Mouse (Mus musculus) liver, embryonic 14.5 days (tissue): ENCODE data around the gene Sgip1. TPM values are rescaled to one million over a fixed set of nuclear protein-coding genes. Genes with fewer than 3 reads are reported as not detected.

Experiments used
- ATAC-seq: fragments of 200-750 bp; cut with Nextera tagmentation; 2 replicates; pipeline ENCODE4 v1.8.0; 2017; ENCODE audit warnings: moderate number of reproducible peaks, mild to moderate bottlenecking, moderate library complexity; ENCODE audit not compliant: insufficient read depth
- DNase-seq, 3 experiments: peaks; one replicate each; pipeline ENCODE4 v3.0.0-alpha.2; 2012 to 2013; ENCODE audit warnings: low read depth in 3 of 3, low spot score in 3 of 3
- H3K27ac ChIP-seq: fragments of 300-500 bp; sonication (generic); 2 replicates; pipeline ENCODE4 v1.5.1; 2014; ENCODE audit warnings: moderate library complexity, mild to moderate bottlenecking, control low read depth, inconsistent platforms
- H3K27me3 ChIP-seq: fragments of 300-500 bp; sonication (generic); 2 replicates; pipeline ENCODE4 v1.6.1; 2014; ENCODE audit warnings: mild to moderate bottlenecking, low read length, moderate library complexity; ENCODE audit not compliant: control insufficient read depth, insufficient read depth
- H3K36me3 ChIP-seq: fragments of 300-500 bp; sonication (generic); replicated peaks from 2 replicates; pipeline ENCODE4 v1.6.1; 2014; ENCODE audit warnings: low read depth; ENCODE audit not compliant: control insufficient read depth, insufficient read depth
- H3K4me1 ChIP-seq, 2 experiments: fragments of 200-500 bp in 1 of 2; fragments of 300-500 bp in 1 of 2; sonication (generic) in 1 of 2; replicated peaks; 2 replicates each; pipeline ENCODE4 v1.6.1; 2012 to 2014; ENCODE audit warnings: antibody characterized with exemption in 1 of 2, inconsistent platforms in 1 of 2, low read length in 1 of 2; ENCODE audit not compliant: control insufficient read depth in 2 of 2, insufficient read depth in 2 of 2
- H3K4me2 ChIP-seq: fragments of 300-500 bp; sonication (generic); 2 replicates; pipeline ENCODE4 v1.6.1; 2014; ENCODE audit warnings: low read depth, mild to moderate bottlenecking, control low read depth, moderate library complexity
- H3K4me3 ChIP-seq, 2 experiments: fragments of 200-500 bp in 1 of 2; fragments of 300-500 bp in 1 of 2; sonication (generic) in 1 of 2; 2 replicates each; pipeline ENCODE4 v1.5.1; 2012 to 2014; ENCODE audit warnings: low read depth in 2 of 2, low read length in 2 of 2, mild to moderate bottlenecking in 2 of 2, control low read depth in 1 of 2, inconsistent platforms in 1 of 2, moderate library complexity in 1 of 2; ENCODE audit not compliant: insufficient read depth in 1 of 2
- H3K9ac ChIP-seq: fragments of 300-500 bp; sonication (generic); replicated peaks from 2 replicates; pipeline ENCODE4 v1.6.1; 2014; ENCODE audit warnings: mild to moderate bottlenecking, control low read depth, moderate library complexity
- H3K9me3 ChIP-seq: fragments of 300-500 bp; sonication (generic); 2 replicates; pipeline ENCODE4 v1.6.1; 2016; ENCODE audit warnings: low read length, mixed read lengths; ENCODE audit not compliant: control insufficient read depth
- CTCF ChIP-seq: IDR thresholded peaks from 2 replicates; pipeline ENCODE4 v1.5.1; 2016; ENCODE audit warnings: antibody characterized with exemption, low read depth, control low read depth
- EP300 ChIP-seq: IDR thresholded peaks from 2 replicates; pipeline ENCODE4 v1.6.1; 2016; ENCODE audit warnings: antibody characterized with exemption, low read depth
- WGBS: fragments of 180-500 bp; shearing (Covaris S2); extraction: QIAGEN DNeasy Blood & Tissue Kit; methylation state at CpG from one replicate; pipeline ENCODE4 v1.1.7; 2014; ENCODE audit not compliant: insufficient replicate concordance; 5-methylcytosine and 5-hydroxymethylcytosine counted together
- polyA plus RNA-seq, 2 experiments: library from polyadenylated mRNA; depleted of rRNA in 1 of 2; stranded (reverse) in 1 of 2; unstranded in 1 of 2; fragments of >200 nt; fragmentation: Nextera tagmentation in 1 of 2; extraction: Ambion mirVana in 1 of 2; gene quantifications; 2 replicates each; pipeline versions ENCODE4 v1.2.1 to v1.2.3; 2012 to 2014

Gene Sgip1
- polyA plus RNA-seq, 2 experiments = 0.10 to 0.32 TPM

GRCm38 (mm10) chr4:102918191-102918590 lies 177.1 kb downstream of the Sgip1 start:
- Histone ChIP-seq H3K9ac (no peak overlapping the region), H3K4me2 (no peak overlapping the region), H3K36me3 (no peaks in the 10 kb centered on the region), H3K4me3 (no peak overlapping the region), H3K9me3 (no peaks in the 10 kb centered on the region), H3K27ac (no peak overlapping the region), H3K4me1 (no peaks in the 10 kb centered on the region), H3K27me3 (no peaks in the 10 kb centered on the region)
- no peak for ATAC-seq
- 33% methylated on average over 1 of the region's 1 CpGs for WGBS
- no peak for DNase-seq
- TF ChIP-seq CTCF = no peak
- TF ChIP-seq EP300 = no peak

- 64% methylated on average over 3 of the region's 4 CpGs for WGBS
- TF ChIP-seq EP300 (no peak), CTCF (no peak)
- no peaks in the 10 kb centered on the region for H3K36me3 ChIP-seq
- H3K9ac ChIP-seq = no peak overlapping the region
- H3K4me1 ChIP-seq = no peaks in the 10 kb centered on the region
- no peaks in the 10 kb centered on the region for H3K9me3 ChIP-seq
- H3K27me3 ChIP-seq = no peaks in the 10 kb centered on the region
- H3K4me3 ChIP-seq = no peak overlapping the region
- no peak overlapping the region for H3K27ac ChIP-seq
- ATAC-seq = no peak
- DNase-seq = no peak
- no peak overlapping the region for H3K4me2 ChIP-seq
Observed at GRCm38 (mm10) chr4:102929491-102929890, 188.4 kb downstream of the Sgip1 start.

GRCm38 (mm10) chr4:102930679-102931078 lies 189.6 kb downstream of the Sgip1 start:
- 21% methylated on average over 7 of the region's 7 CpGs for WGBS
- no peaks in the 10 kb centered on the region for H3K4me1 ChIP-seq
- no peaks in the 10 kb centered on the region for H3K9me3 ChIP-seq
- TF ChIP-seq EP300 (no peak), CTCF (no peak)
- DNase-seq (peak in 1 of 3 experiments; percentile 4), ATAC-seq (no peak)
- no peak overlapping the region for H3K4me3 ChIP-seq
- H3K9ac ChIP-seq = no peak overlapping the region
- H3K36me3 ChIP-seq = no peaks in the 10 kb centered on the region
- no peaks in the 10 kb centered on the region for H3K27me3 ChIP-seq
- H3K4me2 ChIP-seq = no peak overlapping the region
- H3K27ac ChIP-seq = no peak overlapping the region

- no peak for TF ChIP-seq EP300
- TF ChIP-seq CTCF = no peak
- Histone ChIP-seq H3K36me3 (no peaks in the 10 kb centered on the region), H3K4me3 (no peak overlapping the region), H3K27ac (no peak overlapping the region), H3K27me3 (no peaks in the 10 kb centered on the region), H3K4me2 (no peak overlapping the region), H3K9ac (no peak overlapping the region), H3K4me1 (no peaks in the 10 kb centered on the region), H3K9me3 (no peaks in the 10 kb centered on the region)
- DNase-seq (no peak), ATAC-seq (no peak)
- 56% methylated on average over 3 of the region's 3 CpGs for WGBS
Observed at GRCm38 (mm10) chr4:102940266-102940665, 199.2 kb downstream of the Sgip1 start.

GRCm38 (mm10) chr4:102940738-102941137 lies 199.6 kb downstream of the Sgip1 start:
- no peak overlapping the region for H3K9ac ChIP-seq
- no peak overlapping the region for H3K4me3 ChIP-seq
- H3K36me3 ChIP-seq = no peaks in the 10 kb centered on the region
- H3K9me3 ChIP-seq = no peaks in the 10 kb centered on the region
- WGBS = 75% methylated on average over 4 of the region's 4 CpGs
- no peaks in the 10 kb centered on the region for H3K4me1 ChIP-seq
- TF ChIP-seq EP300 (no peak), CTCF (no peak)
- no peak overlapping the region for H3K4me2 ChIP-seq
- DNase-seq (no peak), ATAC-seq (no peak)
- H3K27ac ChIP-seq = no peak overlapping the region
- H3K27me3 ChIP-seq = no peaks in the 10 kb centered on the region

- DNase-seq (no peak), ATAC-seq (no peak)
- H3K9ac ChIP-seq = no peak overlapping the region
- no peak overlapping the region for H3K27ac ChIP-seq
- no peaks in the 10 kb centered on the region for H3K36me3 ChIP-seq
- TF ChIP-seq CTCF = no peak
- TF ChIP-seq EP300 = no peak
- H3K4me3 ChIP-seq = no peak overlapping the region
- 10% methylated on average over 6 of the region's 6 CpGs for WGBS
- H3K27me3 ChIP-seq = no peaks in the 10 kb centered on the region
- H3K4me2 ChIP-seq = no peak overlapping the region
- no peaks in the 10 kb centered on the region for H3K9me3 ChIP-seq
- no peaks in the 10 kb centered on the region for H3K4me1 ChIP-seq
Observed at GRCm38 (mm10) chr4:102944325-102944724, 203.2 kb downstream of the Sgip1 start.
